Mouse (Mus musculus): ENCODE results near the gene 1700025G04Rik.

- TF ChIP-seq CTCF (IDR thresholded peaks at IDR 0.05; ENCODE audit: insufficient read depth, low read length), result no peak
- no peak for TF ChIP-seq POLR2A (IDR thresholded peaks at IDR 0.05; ENCODE audit: borderline replicate concordance, extremely low read depth, low read depth, low read length)
Measured at GRCm38 (mm10) chr1:151953563-151953962, 136.4 kb downstream of the 1700025G04Rik start.
